Mouse (Mus musculus) heart, embryonic 14.5 days (tissue): Measurements from ENCODE around the gene Pigc. TPM values are rescaled to one million over a fixed set of nuclear protein-coding genes. Genes with fewer than 3 reads are reported as not detected.

ENCODE experiments used
- ATAC-seq: fragments of 200-750 bp; cut with Nextera tagmentation; 2 replicates; pipeline ENCODE4 v1.8.0; 2017; ENCODE audit warnings: low read depth, moderate TSS enrichment; ENCODE audit not compliant: insufficient number of reproducible peaks, insufficient read depth, low FRiP score
- H3K27ac ChIP-seq, 2 experiments: fragments of 200-500 bp in 1 of 2; fragments of 300-500 bp in 1 of 2; sonication (generic) in 1 of 2; replicated peaks in 1 of 2; 2 replicates each; pipeline ENCODE4 v1.5.1; 2012 to 2014; ENCODE audit warnings: low read depth in 2 of 2, low read length in 2 of 2, control low read depth in 1 of 2, mild to moderate bottlenecking in 1 of 2, mixed read lengths in 1 of 2; ENCODE audit not compliant: control insufficient read depth in 1 of 2, insufficient read depth in 1 of 2
- H3K27me3 ChIP-seq: fragments of 300-500 bp; sonication (generic); 2 replicates; pipeline ENCODE4 v1.6.1; 2014; ENCODE audit warnings: mild to moderate bottlenecking, low read length, control low read depth; ENCODE audit not compliant: control insufficient read depth, insufficient read depth
- H3K36me3 ChIP-seq: fragments of 300-500 bp; sonication (generic); 2 replicates; pipeline ENCODE4 v1.6.1; 2014; ENCODE audit warnings: mild to moderate bottlenecking, control low read depth, low read length, mixed read lengths; ENCODE audit not compliant: control insufficient read depth, insufficient read depth
- H3K4me1 ChIP-seq, 2 experiments: fragments of 200-500 bp in 1 of 2; fragments of 300-500 bp in 1 of 2; sonication (generic) in 1 of 2; 2 replicates each; pipeline ENCODE4 v1.6.1; 2012 to 2014; ENCODE audit warnings: low read length in 2 of 2, control low read depth in 1 of 2, mixed read lengths in 1 of 2; ENCODE audit not compliant: control insufficient read depth in 2 of 2, insufficient read depth in 2 of 2
- H3K4me2 ChIP-seq: fragments of 300-500 bp; sonication (generic); 2 replicates; pipeline ENCODE4 v1.6.1; 2014; ENCODE audit warnings: mild to moderate bottlenecking, low read length
- H3K4me3 ChIP-seq, 2 experiments: fragments of 200-500 bp in 1 of 2; fragments of 300-500 bp in 1 of 2; sonication (generic) in 1 of 2; 2 replicates each; pipeline ENCODE4 v1.5.1; 2012 to 2014; ENCODE audit warnings: low read length in 2 of 2, mild to moderate bottlenecking in 2 of 2, control low read depth in 1 of 2, low read depth in 1 of 2, moderate library complexity in 1 of 2; ENCODE audit not compliant: control insufficient read depth in 1 of 2, insufficient read depth in 1 of 2
- H3K9ac ChIP-seq: fragments of 300-500 bp; sonication (generic); 2 replicates; pipeline ENCODE4 v1.6.1; 2014; ENCODE audit warnings: mild to moderate bottlenecking, low read length
- H3K9me3 ChIP-seq: fragments of 300-500 bp; sonication (generic); 2 replicates; pipeline ENCODE4 v1.6.1; 2016; ENCODE audit warnings: low read length, control low read depth; ENCODE audit not compliant: control insufficient read depth
- WGBS: fragments of 180-500 bp; shearing (Covaris S2); extraction: QIAGEN DNeasy Blood & Tissue Kit; methylation state at CpG from one replicate; pipeline ENCODE4 v1.1.7; 2014; 5-methylcytosine and 5-hydroxymethylcytosine counted together
- polyA plus RNA-seq: library from polyadenylated mRNA; unstranded; fragments of >200 nt; fragmentation: Nextera tagmentation; extraction: Ambion mirVana; gene quantifications from 2 replicates; pipeline ENCODE4 v1.2.1, GENCODE M21; 2014

The Pigc gene
- polyA plus RNA-seq, 1 experiment from 2014 or later: 33.1 TPM

GRCm38 (mm10) chr1:161977331-161977730 lies 8.3 kb downstream of the Pigc start:
- WGBS: 68% methylated on average over 4 of the region's 4 CpGs

GRCm38 (mm10) chr1:161978173-161978700 lies 9.3 kb downstream of the Pigc start:
- ATAC-seq: no peak
- Histone ChIP-seq H3K4me1 (peaks cover 0 to 3% of the 10 kb centered on the region in 2 experiments; a peak in 2 of 4 replicates), H3K4me2 (no peak overlapping the region), H3K9me3 (no peaks in the 10 kb centered on the region), H3K4me3 (no peak overlapping the region), H3K27ac (no peak overlapping the region), H3K27me3 (no peaks in the 10 kb centered on the region), H3K9ac (no peak overlapping the region), H3K36me3 (no peaks in the 10 kb centered on the region)
- 84% methylated on average over 5 of the region's 5 CpGs for WGBS

More at GRCm38 (mm10) chr1:161977331-161977730, 8.3 kb downstream of the Pigc start:
- no peak for ATAC-seq
- Histone ChIP-seq H3K4me2 (no peak overlapping the region), H3K4me3 (no peak overlapping the region), H3K27ac (no peak overlapping the region), H3K9ac (no peak overlapping the region), H3K36me3 (no peaks in the 10 kb centered on the region), H3K4me1 (peaks cover 0 to 3% of the 10 kb centered on the region in 2 experiments; a peak in 2 of 4 replicates), H3K27me3 (no peaks in the 10 kb centered on the region), H3K9me3 (no peaks in the 10 kb centered on the region)

- Histone ChIP-seq H3K4me2 (no peak within 1 kb of the TSS), H3K27ac (no peak within 1 kb of the TSS), H3K4me3 (no peak within 1 kb of the TSS), H3K9ac (no peak within 1 kb of the TSS), H3K9me3 (no peaks in the 10 kb centered on the region), H3K4me1 (peaks cover 0 to 3% of the 10 kb centered on the region in 2 experiments; a peak in 2 of 4 replicates), H3K27me3 (no peaks in the 10 kb centered on the region), H3K36me3 (no peaks in the 10 kb centered on the region)
- 54% methylated on average over 1 of the region's 1 CpGs for WGBS
- no peak for ATAC-seq
Observed at GRCm38 (mm10) chr1:161979536-161979935, 10.6 kb downstream of the Pigc start, which contains the start of gene 4930558K02Rik. TSS of gene 4930558K02Rik (minus strand) at chr1:161979636.

- no peaks in the 10 kb centered on the region for H3K36me3 ChIP-seq
- WGBS: 67% methylated on average over 2 of the region's 2 CpGs
- peaks cover 0 to 3% of the 10 kb centered on the region in 2 experiments; a peak in 2 of 4 replicates for H3K4me1 ChIP-seq
- no peak overlapping the region for H3K9ac ChIP-seq
- H3K4me2 ChIP-seq: no peak overlapping the region
- no peaks in the 10 kb centered on the region for H3K9me3 ChIP-seq
- no peak overlapping the region for H3K4me3 ChIP-seq
- H3K27ac ChIP-seq: no peak overlapping the region
- no peaks in the 10 kb centered on the region for H3K27me3 ChIP-seq
- ATAC-seq: no peak
Observed at GRCm38 (mm10) chr1:161980046-161980445, 11.1 kb downstream of the Pigc start.

GRCm38 (mm10) chr1:161980626-161981298 lies 11.8 kb downstream of the Pigc start:
- Histone ChIP-seq H3K4me1 (peaks cover 0 to 3% of the 10 kb centered on the region in 2 experiments; a peak in 2 of 4 replicates), H3K4me3 (no peak overlapping the region), H3K27me3 (no peaks in the 10 kb centered on the region), H3K36me3 (no peaks in the 10 kb centered on the region), H3K9ac (no peak overlapping the region), H3K27ac (no peak overlapping the region), H3K9me3 (no peaks in the 10 kb centered on the region), H3K4me2 (no peak overlapping the region)
- no peak for ATAC-seq
- 69% methylated on average over 9 of the region's 9 CpGs for WGBS

GRCm38 (mm10) chr1:161983451-161983850 lies 14.5 kb downstream of the Pigc start:
- Histone ChIP-seq H3K36me3 (no peaks in the 10 kb centered on the region), H3K4me3 (no peak overlapping the region), H3K4me2 (no peak overlapping the region), H3K9me3 (no peaks in the 10 kb centered on the region), H3K9ac (no peak overlapping the region), H3K4me1 (no peaks in the 10 kb centered on the region), H3K27me3 (no peaks in the 10 kb centered on the region), H3K27ac (no peak overlapping the region)
- WGBS: 76% methylated on average over 6 of the region's 6 CpGs
- no peak for ATAC-seq

- H3K4me2 ChIP-seq: no peak overlapping the region
- no peak overlapping the region for H3K4me3 ChIP-seq
- no peak overlapping the region for H3K9ac ChIP-seq
- no peaks in the 10 kb centered on the region for H3K4me1 ChIP-seq
- H3K36me3 ChIP-seq: no peaks in the 10 kb centered on the region
- H3K27me3 ChIP-seq: no peaks in the 10 kb centered on the region
- H3K27ac ChIP-seq: no peak overlapping the region
- no peak for ATAC-seq
- 48% methylated on average over 4 of the region's 4 CpGs for WGBS
- H3K9me3 ChIP-seq: no peaks in the 10 kb centered on the region
Observed at GRCm38 (mm10) chr1:161983979-161984566, 15.1 kb downstream of the Pigc start.
